Mouse (Mus musculus) CH12.LX (cell line): ENCODE results near the gene Itln1. TPM values are rescaled to one million over a fixed set of nuclear protein-coding genes. Genes with fewer than 3 reads are reported as not detected.
A peak's percentile ranks its signal among the peaks of the same experiment; 100 is the strongest.

Experiments
- DNase-seq: peaks from one replicate; pipeline ENCODE4 v3.0.0-alpha.2; 2013; ENCODE audit errors: extremely low read depth
- H3K27ac ChIP-seq: 2 replicates; pipeline ENCODE4 v1.5.1; 2012; ENCODE audit warnings: low read depth, mild to moderate bottlenecking, control low read depth, moderate library complexity; ENCODE audit not compliant: insufficient read depth
- H3K27me3 ChIP-seq: replicated peaks from 2 replicates; pipeline ENCODE3; 2012; ENCODE audit warnings: inconsistent platforms
- H3K36me3 ChIP-seq, 2 experiments: replicated peaks in 1 of 2; 2 replicates each; pipeline versions ENCODE3 to v1.6.1; 2012; ENCODE audit warnings: inconsistent platforms in 1 of 2, low read length in 1 of 2, mild to moderate bottlenecking in 1 of 2, mixed read lengths in 1 of 2, moderate library complexity in 1 of 2; ENCODE audit not compliant: control insufficient read depth in 1 of 2, insufficient read depth in 1 of 2
- H3K4me1 ChIP-seq, 2 experiments: 2 replicates each; pipeline ENCODE4 v1.6.1; 2012; ENCODE audit warnings: inconsistent platforms in 1 of 2, moderate library complexity in 1 of 2; ENCODE audit not compliant: insufficient read depth in 2 of 2, control insufficient read depth in 1 of 2
- H3K4me2 ChIP-seq: 2 replicates; pipeline ENCODE4 v1.6.1; 2012; ENCODE audit warnings: low read depth, mild to moderate bottlenecking, control low read depth; ENCODE audit not compliant: poor library complexity, insufficient read depth, severe bottlenecking
- H3K4me3 ChIP-seq, 3 experiments: fragments of 150-350 bp in 1 of 3; sonication (generic) in 1 of 3; replicated peaks in 1 of 3; 2 replicates each; pipeline versions ENCODE3 to v1.5.1; 2011 to 2012; ENCODE audit warnings: low read depth in 2 of 3, low read length in 2 of 3, mild to moderate bottlenecking in 2 of 3, moderate library complexity in 2 of 3, control low read depth in 1 of 3, improper control_type of control experiment in 1 of 3, inconsistent platforms in 1 of 3, mixed read lengths in 1 of 3; ENCODE audit not compliant: poor library complexity in 1 of 3
- H3K79me2 ChIP-seq: replicated peaks from 2 replicates; pipeline ENCODE4 v1.6.1; 2012; ENCODE audit warnings: mild to moderate bottlenecking, moderate library complexity; ENCODE audit not compliant: control insufficient read depth, poor library complexity, insufficient read depth, severe bottlenecking; ENCODE audit errors: extremely low read depth
- H3K9ac ChIP-seq: 2 replicates; pipeline ENCODE4 v1.6.1; 2012; ENCODE audit warnings: low read depth, mild to moderate bottlenecking, control low read depth, moderate library complexity; ENCODE audit not compliant: insufficient read depth
- H3K9me3 ChIP-seq: replicated peaks from 2 replicates; pipeline ENCODE3; 2012; ENCODE audit warnings: low read length, inconsistent platforms, mixed read lengths
- BHLHE40 ChIP-seq: IDR thresholded peaks from 2 replicates; pipeline ENCODE4 v1.6.1; 2011; ENCODE audit warnings: mild to moderate bottlenecking, low read depth, low read length, improper control_type of control experiment
- CHD1 ChIP-seq: IDR thresholded peaks from 2 replicates; pipeline ENCODE4 v1.6.1; 2012; ENCODE audit warnings: low read depth, low read length, improper control_type of control experiment, inconsistent platforms
- CHD2 ChIP-seq: IDR thresholded peaks from 2 replicates; pipeline ENCODE4 v1.6.1; 2011; ENCODE audit warnings: low read length, improper control_type of control experiment
- CTCF ChIP-seq, 2 experiments: IDR thresholded peaks in 1 of 2; conservative IDR thresholded peaks in 1 of 2; 2 replicates each; pipeline ENCODE4 v1.5.1; 2011 to 2012; ENCODE audit warnings: low read depth in 2 of 2, low read length in 2 of 2, improper control_type of control experiment in 1 of 2, inconsistent platforms in 1 of 2, mild to moderate bottlenecking in 1 of 2, moderate library complexity in 1 of 2
- E2F4 ChIP-seq: IDR thresholded peaks from 2 replicates; pipeline ENCODE4 v1.6.1; 2011; ENCODE audit warnings: low read depth, low read length, improper control_type of control experiment; ENCODE audit not compliant: insufficient replicate concordance
- ELF1 ChIP-seq: IDR thresholded peaks from 2 replicates; pipeline ENCODE4 v1.6.1; 2014; ENCODE audit warnings: low read depth, mild to moderate bottlenecking, inconsistent platforms, low read length, improper control_type of control experiment
- EP300 ChIP-seq: IDR thresholded peaks from 2 replicates; pipeline ENCODE4 v1.6.1; 2011; ENCODE audit warnings: low read length, improper control_type of control experiment
- ETS1 ChIP-seq: conservative IDR thresholded peaks from 2 replicates; pipeline ENCODE4 v1.6.1; 2012; ENCODE audit warnings: low read depth, mild to moderate bottlenecking, inconsistent platforms, low read length, improper control_type of control experiment, moderate library complexity
- GABPA ChIP-seq: IDR thresholded peaks from 2 replicates; pipeline ENCODE4 v1.6.1; 2012; ENCODE audit warnings: low read depth, low read length, improper control_type of control experiment, inconsistent platforms; ENCODE audit not compliant: insufficient replicate concordance
- HCFC1 ChIP-seq: IDR thresholded peaks from 2 replicates; pipeline ENCODE4 v1.6.1; 2012; ENCODE audit warnings: low read depth, mild to moderate bottlenecking, inconsistent platforms, low read length, improper control_type of control experiment
- JUN ChIP-seq: IDR thresholded peaks from 2 replicates; pipeline ENCODE4 v1.6.1; 2011; ENCODE audit warnings: low read depth, mild to moderate bottlenecking, low read length, improper control_type of control experiment, moderate library complexity; ENCODE audit not compliant: insufficient read depth
- JUND ChIP-seq: conservative IDR thresholded peaks from 2 replicates; pipeline ENCODE4 v1.6.1; 2011; ENCODE audit warnings: low read depth, low read length, improper control_type of control experiment
- KAT2A ChIP-seq: IDR thresholded peaks from 2 replicates; pipeline ENCODE4 v1.6.1; 2012; ENCODE audit warnings: low read length, improper control_type of control experiment, inconsistent platforms; ENCODE audit not compliant: insufficient replicate concordance
- MAFK ChIP-seq: IDR thresholded peaks from 2 replicates; pipeline ENCODE4 v1.6.1; 2011; ENCODE audit warnings: low read length, improper control_type of control experiment; ENCODE audit not compliant: insufficient replicate concordance
- MAZ ChIP-seq: IDR thresholded peaks from 2 replicates; pipeline ENCODE4 v1.6.1; 2012; ENCODE audit warnings: low read depth, mild to moderate bottlenecking, inconsistent platforms, low read length, improper control_type of control experiment, moderate library complexity
- MEF2A ChIP-seq: IDR thresholded peaks from 2 replicates; pipeline ENCODE4 v1.6.1; 2014; ENCODE audit warnings: low read depth, mild to moderate bottlenecking, inconsistent platforms, low read length, improper control_type of control experiment, borderline replicate concordance
- MYC ChIP-seq: IDR thresholded peaks from 2 replicates; pipeline ENCODE4 v1.6.1; 2011; ENCODE audit warnings: low read depth, mild to moderate bottlenecking, improper control_type of control experiment, low read length
- NELFE ChIP-seq: IDR thresholded peaks from 2 replicates; pipeline ENCODE4 v1.6.1; 2011; ENCODE audit warnings: low read depth, low read length, improper control_type of control experiment
- NRF1 ChIP-seq: IDR thresholded peaks from 2 replicates; pipeline ENCODE4 v1.6.1; 2014; ENCODE audit warnings: low read depth, mild to moderate bottlenecking, inconsistent platforms, low read length, improper control_type of control experiment, moderate library complexity
- PAX5 ChIP-seq: IDR thresholded peaks from 2 replicates; pipeline ENCODE4 v1.6.1; 2012; ENCODE audit warnings: low read length, inconsistent platforms, mixed read lengths
- POLR2A ChIP-seq: IDR thresholded peaks from 2 replicates; pipeline ENCODE4 v1.6.1; 2011; ENCODE audit warnings: low read depth, mild to moderate bottlenecking, improper control_type of control experiment, low read length
- RCOR1 ChIP-seq: conservative IDR thresholded peaks from 2 replicates; pipeline ENCODE4 v1.6.1; 2012; ENCODE audit warnings: low read depth, mild to moderate bottlenecking, inconsistent platforms, low read length, improper control_type of control experiment
- SIN3A ChIP-seq: IDR thresholded peaks from 2 replicates; pipeline ENCODE4 v1.6.1; 2012; ENCODE audit warnings: low read length, improper control_type of control experiment, inconsistent platforms
- SMC3 ChIP-seq: IDR thresholded peaks from 2 replicates; pipeline ENCODE4 v1.6.1; 2011; ENCODE audit warnings: low read depth, low read length, improper control_type of control experiment
- TBP ChIP-seq: conservative IDR thresholded peaks from 2 replicates; pipeline ENCODE4 v1.6.1; 2011; ENCODE audit warnings: low read depth, low read length, improper control_type of control experiment
- TCF12 ChIP-seq: IDR thresholded peaks from 2 replicates; pipeline ENCODE4 v1.6.1; 2014; ENCODE audit warnings: low read depth, mild to moderate bottlenecking, inconsistent platforms, low read length, improper control_type of control experiment
- UBTF ChIP-seq: IDR thresholded peaks from 2 replicates; pipeline ENCODE4 v1.6.1; 2012; ENCODE audit warnings: low read depth, mild to moderate bottlenecking, inconsistent platforms, low read length, improper control_type of control experiment, moderate library complexity
- USF1 ChIP-seq: IDR thresholded peaks from 2 replicates; pipeline ENCODE4 v1.6.1; 2014; ENCODE audit warnings: low read depth, mild to moderate bottlenecking, inconsistent platforms, low read length, improper control_type of control experiment
- USF2 ChIP-seq: conservative IDR thresholded peaks from 2 replicates; pipeline ENCODE4 v1.6.1; 2011; ENCODE audit warnings: low read depth, low read length, improper control_type of control experiment
- ZC3H11A ChIP-seq: IDR thresholded peaks from 2 replicates; pipeline ENCODE4 v1.6.1; 2012; ENCODE audit warnings: low read depth, mild to moderate bottlenecking, inconsistent platforms, low read length, improper control_type of control experiment
- ZKSCAN1 ChIP-seq: IDR thresholded peaks from 2 replicates; pipeline ENCODE4 v1.6.1; 2012; ENCODE audit warnings: low read depth, inconsistent platforms, low read length, improper control_type of control experiment, borderline replicate concordance
- ZMIZ1 ChIP-seq: IDR thresholded peaks from 2 replicates; pipeline ENCODE4 v1.6.1; 2012; ENCODE audit warnings: low read depth, mild to moderate bottlenecking, inconsistent platforms, low read length, improper control_type of control experiment
- ZNF384 ChIP-seq: IDR thresholded peaks from 2 replicates; pipeline ENCODE4 v1.6.1; 2012; ENCODE audit warnings: low read depth, low read length, improper control_type of control experiment, inconsistent platforms
- dilution Hi-C: fragments of 300-500 bp; cut with MboI; formaldehyde crosslinking; loops from 2 replicates; pipeline ENCODE4 v1.14.3; 2020; ENCODE audit warnings: low sequenced_read_pairs; ENCODE audit not compliant: extremely low pct_unique_long_range_greater_than_20kb, extremely low pct_ligation_motif_present
- in situ Hi-C: fragments of 300-500 bp; cut with MboI; formaldehyde crosslinking; loops from 3 replicates; pipeline ENCODE4 v1.14.3; 2019; ENCODE audit warnings: low sequenced_read_pairs, low pct_ligation_motif_present, low pct_unique_long_range_greater_than_20kb, mixed read lengths
- polyA plus RNA-seq: library from polyadenylated mRNA; unstranded; fragments of >175 nt; gene quantifications from 2 replicates; pipeline ENCODE4 v1.2.1, GENCODE M21; 2012; ENCODE audit warnings: low read depth; ENCODE audit not compliant: insufficient read length
- total RNA-seq, 2 experiments: library from RNA; depleted of rRNA; stranded (reverse); fragments of 300-350 nt in 1 of 2; fragments of >200 nt in 1 of 2; gene quantifications; 2 replicates each; pipeline ENCODE4 v1.2.3; 2012 to 2014

The Itln1 gene
- total and polyA plus RNA-seq, 3 experiments = not detected

DNA sequence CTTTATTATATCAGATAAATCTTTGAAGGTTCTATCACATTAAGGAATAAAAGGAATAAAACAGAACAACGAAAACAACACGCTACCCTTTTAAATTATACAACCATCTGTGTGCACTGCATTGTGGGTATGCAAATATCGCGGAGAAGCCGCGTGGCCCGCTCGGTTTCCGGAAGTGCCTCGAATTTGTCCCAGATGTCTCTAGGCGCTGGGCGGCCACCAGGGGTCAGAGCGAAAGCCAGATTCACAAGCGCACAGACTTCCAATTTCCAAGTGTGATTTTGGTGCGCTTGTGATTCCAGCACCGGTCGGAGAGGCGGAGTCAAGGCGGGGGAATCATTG is 31.9 kb downstream of the Itln1 start, which contains the start of gene Alyref2 (continued):
- TF ChIP-seq SIN3A (peak; percentile 12; the same call in 1 of the 2 replicates), NELFE (no peak), ZNF384 (no peak), RCOR1 (no peak), NRF1 (0 out of 2 replicates have a peak, but pooled peaks have one; percentile 5), MYC (peak; percentile 99), SMC3 (peak; percentile 94)

DNA sequence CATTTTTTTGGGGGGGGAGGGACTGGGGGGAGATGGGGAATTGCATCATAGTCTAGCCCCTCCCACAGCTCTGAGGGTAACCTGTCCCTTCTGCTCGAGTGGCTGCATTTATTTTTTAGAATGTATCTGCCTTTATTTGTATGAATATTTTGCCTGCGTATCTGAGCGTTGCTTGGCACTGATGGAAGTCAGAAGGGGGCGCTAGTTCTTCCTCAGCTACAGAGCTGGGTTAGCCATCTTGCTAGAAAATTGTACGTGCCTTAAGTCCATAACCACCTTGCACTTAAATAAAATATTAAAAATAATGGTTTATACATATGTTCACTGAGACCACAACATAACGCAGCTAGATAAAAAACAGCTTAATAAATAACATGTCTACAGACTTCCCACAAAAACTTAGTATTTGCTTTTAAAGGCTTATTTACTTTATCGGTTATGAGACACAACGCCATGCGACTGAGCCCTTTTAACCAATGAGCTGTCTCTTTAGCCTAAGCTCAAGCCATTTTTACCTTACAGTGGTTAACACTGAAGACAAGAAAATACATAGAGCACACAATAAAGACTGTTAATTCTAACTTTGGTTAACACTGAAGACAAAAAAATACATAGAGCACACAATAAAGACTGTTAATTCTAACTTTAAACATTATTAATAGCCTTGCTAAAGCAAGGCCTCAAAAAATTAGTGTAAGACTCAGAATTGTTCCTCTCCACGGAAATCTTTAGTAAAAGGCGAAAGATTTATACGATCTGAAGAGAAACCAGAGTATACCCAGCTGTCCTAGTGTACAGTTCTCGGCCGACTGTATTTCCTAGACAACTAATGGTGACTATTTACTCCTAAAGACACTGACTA is 32.5 kb downstream of the Itln1 start:
- peaks cover 0 to 28% of the 10 kb centered on the region in 2 experiments; a peak in 2 of 4 replicates for H3K4me1 ChIP-seq
- dilution Hi-C loops (no loop called here), in situ Hi-C loops (loop anchor here (5.0 kb wide), 1 partner anchor 65 kb away; no protein-coding TSS in a partner anchor)
- H3K4me2 ChIP-seq = peak overlapping the region; percentile 19
- peaks cover 8% of the 10 kb centered on the region for H3K9me3 ChIP-seq
- DNase-seq = peak; percentile 99
- H3K79me2 ChIP-seq = 0 out of 2 replicates have a peak, but pooled peaks cover 3% of the 10 kb centered on the region
- peaks cover 0 to 2% of the 10 kb centered on the region in 2 experiments for H3K36me3 ChIP-seq
- H3K9ac ChIP-seq = no peak overlapping the region
- H3K27me3 ChIP-seq = no peaks in the 10 kb centered on the region
- H3K27ac ChIP-seq = no peak overlapping the region
- H3K4me3 ChIP-seq = no peak overlapping the region
- TF ChIP-seq USF1 (no peak), JUN (0 out of 2 replicates have a peak, but pooled peaks have one; percentile 2), TBP (peak; percentile 99), ETS1 (peak; percentile 96), ZMIZ1 (peak; percentile 100), UBTF (no peak), MAZ (peak; percentile 94), RCOR1 (peak; percentile 99), MAFK (peak; percentile 78), HCFC1 (peak; percentile 72), EP300 (no peak), CTCF (conservative IDR thresholded peaks at IDR 0.05 in 1 of 2, IDR thresholded peaks at IDR 0.05 in 1 of 2; ENCODE audit: low read depth in 2 of 2, low read length in 2 of 2) (peak; percentile 19 to 76; a peak in 2 of 4 replicates), CHD2 (peak; percentile 68; the same call in 1 of the 2 replicates), SIN3A (peak; percentile 92), BHLHE40 (0 out of 2 replicates have a peak, but pooled peaks have one; percentile 46), MYC (no peak), GABPA (no peak; the same call in 1 of the 2 replicates), USF2 (no peak), ZC3H11A (peak; percentile 7; the same call in 1 of the 2 replicates), TCF12 (peak; percentile 68; the same call in 1 of the 2 replicates), PAX5 (no peak), JUND (peak; percentile 84), E2F4 (0 out of 2 replicates have a peak, but pooled peaks have one; percentile 87), NELFE (peak; percentile 99), SMC3 (no peak; the same call in 1 of the 2 replicates), ZKSCAN1 (no peak), MEF2A (peak; percentile 50), KAT2A (no peak), CHD1 (no peak; the same call in 1 of the 2 replicates), POLR2A (peak; percentile 88), ZNF384 (no peak; the same call in 1 of the 2 replicates), ELF1 (no peak)
